Mouse (Mus musculus): ENCODE measurements around the gene Purb.
A peak's percentile ranks its signal among the peaks of the same experiment; 100 is the strongest.

Gene Purb

DNA sequence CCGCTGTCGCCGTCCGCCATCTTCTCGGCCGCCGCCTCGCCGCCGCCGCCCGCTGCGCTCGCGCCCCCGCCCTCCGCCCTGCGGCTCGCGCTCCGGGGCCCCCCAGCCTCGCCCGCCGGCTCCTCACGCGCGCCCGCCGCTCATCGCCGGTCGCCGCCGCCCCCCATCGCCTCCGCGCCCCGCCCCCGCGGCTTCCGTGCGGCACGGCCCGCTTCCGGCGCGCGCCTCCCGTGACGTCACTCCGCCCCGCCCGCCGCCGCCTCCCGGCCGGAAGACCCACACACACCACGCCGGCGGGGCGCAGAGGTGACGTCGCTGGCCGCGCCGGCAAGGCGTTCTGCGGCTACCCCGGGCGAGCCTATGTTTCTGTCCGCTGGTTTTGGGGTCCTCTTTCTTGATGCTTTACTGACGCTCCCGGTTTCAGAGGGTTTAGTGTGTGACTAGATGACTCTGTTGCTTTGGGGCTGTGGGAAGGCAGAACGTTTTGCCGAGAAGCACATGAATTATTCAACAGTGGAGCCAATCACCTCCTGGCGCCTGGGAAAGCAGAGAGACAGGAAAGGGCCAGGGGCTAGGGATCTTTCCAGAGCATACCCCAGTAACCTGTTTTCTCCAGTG, at the start of gene Purb:
Gene Purb (minus strand): TSS at position 51 of the 618 bp plus-strand sequence.
- DNase-seq: peak; percentile 96 to 98

DNA sequence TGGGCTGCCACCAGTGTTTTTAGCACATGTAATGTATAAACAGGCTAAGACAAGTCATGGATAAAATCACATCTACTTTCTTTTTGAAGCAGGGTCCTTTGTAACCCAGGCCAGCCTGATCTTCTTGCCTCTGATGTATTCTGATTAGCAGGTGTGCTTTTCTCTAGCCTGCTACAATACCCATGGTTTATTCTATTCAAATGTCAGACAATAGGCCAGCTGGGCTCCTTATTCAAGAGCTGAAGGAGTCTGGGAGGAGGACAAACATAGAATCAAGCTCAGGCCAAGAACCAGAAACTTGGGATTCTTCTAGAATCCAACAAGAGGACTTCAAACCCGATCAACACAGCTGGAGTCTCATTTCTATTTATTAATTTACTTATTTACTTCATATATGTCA, 49.5 kb upstream of the Purb start:
- no peak for DNase-seq

DNA sequence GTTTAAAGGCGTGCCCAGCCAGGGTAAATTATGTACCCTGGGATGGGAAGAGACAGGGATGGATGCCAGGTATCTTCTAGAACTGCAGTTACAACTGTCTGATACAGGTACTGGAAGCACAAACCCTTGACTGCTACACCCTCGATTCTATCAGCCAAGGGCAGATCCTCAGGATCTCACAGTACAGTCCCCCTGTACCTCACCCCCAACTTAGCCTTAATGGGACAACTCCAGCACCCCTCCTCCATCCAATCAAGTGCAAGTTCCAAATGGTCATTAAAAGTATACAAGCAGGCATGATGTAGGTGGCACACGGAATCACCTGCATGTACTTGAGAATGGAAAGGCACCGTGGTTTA, 49.1 kb upstream of the Purb start:
- DNase-seq: no peak

- no peak for DNase-seq
These were observed 48.6 kb upstream of the Purb start for GRCm38 (mm10) chr11:6524165-6524879.

- DNase-seq: no peak
These were observed 48.0 kb upstream of the Purb start for GRCm38 (mm10) chr11:6523662-6524088.

- DNase-seq: no peak
These were observed 47.2 kb upstream of the Purb start for GRCm38 (mm10) chr11:6522782-6523525.

- DNase-seq: no peak
These were observed 44.9 kb upstream of the Purb start, which contains the start of gene Myo1g for GRCm38 (mm10) chr11:6520507-6521173. Gene Myo1g, minus strand, starts transcription at chr11:6520965.

DNA sequence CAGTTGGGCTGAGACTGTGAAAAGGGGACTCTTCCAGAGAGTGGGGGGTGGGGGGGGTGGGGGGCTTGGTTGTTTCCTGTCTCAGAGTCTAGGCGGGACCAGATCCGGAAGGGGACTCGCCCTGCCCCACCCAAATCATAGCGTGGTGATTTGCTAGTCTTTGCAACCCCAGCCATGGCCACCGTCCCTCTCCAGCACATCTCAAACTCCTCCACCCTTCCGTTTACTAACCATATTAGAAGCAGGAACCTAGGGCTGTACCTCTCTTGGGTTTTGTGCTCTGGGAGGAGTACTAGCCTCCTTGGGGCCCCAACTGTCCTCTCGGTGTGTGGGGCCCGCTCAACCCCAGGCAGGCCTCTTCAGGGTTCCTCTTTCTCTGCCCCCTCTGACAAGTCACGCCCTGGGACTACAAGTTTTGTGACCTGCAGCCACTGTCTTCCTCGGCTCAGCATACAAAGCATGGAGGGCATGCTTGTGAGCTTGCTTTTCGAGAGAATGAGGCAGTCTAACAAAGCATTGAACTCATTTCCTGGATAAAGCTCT, 43.8 kb upstream of the Purb start:
- no peak for DNase-seq

DNA sequence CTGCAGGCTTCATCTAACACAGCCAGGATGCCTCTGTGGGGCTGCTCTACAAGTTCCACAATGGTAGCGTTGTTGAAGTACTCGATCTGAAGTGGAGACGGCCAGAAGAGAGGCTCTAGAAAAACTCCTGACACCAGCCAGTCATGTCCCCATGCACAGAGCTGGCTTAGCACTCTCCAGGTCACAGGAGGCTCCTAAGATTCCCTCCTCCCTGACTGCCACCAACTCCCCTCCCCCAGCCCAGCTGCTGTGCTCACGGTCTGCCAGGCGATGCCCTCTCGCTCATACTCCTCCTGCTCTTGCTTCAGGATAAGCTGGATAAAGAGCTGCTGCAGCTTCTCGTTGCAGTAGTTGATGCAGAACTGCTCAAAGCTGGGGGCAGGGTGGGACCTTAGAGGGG, 39.1 kb upstream of the Purb start:
- peak; percentile 72 to 84 for DNase-seq

GRCm38 (mm10) chr11:6508269-6508876, 32.7 kb upstream of the Purb start:
- no peak for DNase-seq

- DNase-seq: no peak
These were observed 30.8 kb upstream of the Purb start for GRCm38 (mm10) chr11:6506516-6506915.

DNA sequence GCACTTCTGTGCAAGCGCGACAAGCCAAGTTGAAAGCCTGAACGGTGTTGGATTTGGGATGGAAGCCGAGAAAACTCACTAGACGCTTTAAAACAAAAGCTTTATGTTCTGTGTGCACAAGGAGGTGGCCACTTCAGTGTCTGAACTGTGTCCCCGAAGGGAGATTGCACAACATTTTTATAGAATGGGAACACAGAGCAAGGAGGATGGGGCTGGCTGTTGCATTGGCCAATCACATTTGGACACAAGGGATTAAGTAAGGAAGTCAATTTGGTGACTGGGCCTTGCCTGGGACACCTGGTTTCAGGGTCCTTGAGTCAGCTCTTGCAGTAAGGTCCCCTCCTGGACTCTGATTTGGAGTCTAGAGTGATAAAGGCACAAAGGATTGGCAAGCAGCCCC, 29.0 kb upstream of the Purb start:
- DNase-seq: no peak

GRCm38 (mm10) chr11:6504226-6504625, 28.5 kb upstream of the Purb start:
- peak; percentile 47 to 71 for DNase-seq

- no peak for DNase-seq
These were observed 26.8 kb upstream of the Purb start for GRCm38 (mm10) chr11:6502506-6502905.

DNA sequence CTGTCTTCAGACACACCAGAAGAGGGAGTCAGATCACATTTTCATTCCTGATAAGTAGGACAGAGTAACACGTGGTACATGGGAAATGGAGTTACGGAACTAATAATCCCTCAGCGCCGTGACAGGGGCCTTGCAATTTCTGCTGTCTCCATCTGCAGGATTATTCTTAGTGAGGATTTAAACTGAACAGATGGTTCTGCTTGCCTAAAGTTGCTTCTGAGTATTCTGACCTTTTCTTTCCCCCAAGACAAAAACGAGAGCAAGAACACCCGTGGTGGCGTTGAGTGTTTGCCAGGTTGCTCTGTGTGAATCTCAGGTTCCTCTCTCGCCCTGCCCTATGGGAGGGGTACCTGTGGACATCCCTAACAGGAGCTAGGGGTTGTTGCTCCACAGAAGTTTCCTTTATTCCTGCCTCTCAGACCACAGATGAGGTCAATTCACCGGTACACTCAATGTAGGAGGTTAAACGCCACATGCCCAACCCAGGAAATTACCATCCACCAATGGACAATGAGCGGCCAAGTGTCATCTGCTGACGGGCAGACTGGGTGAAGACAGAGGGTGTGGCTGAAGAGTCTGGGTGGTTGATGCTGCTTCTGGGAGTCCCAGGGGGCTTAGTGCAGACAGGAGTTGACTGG, 21.7 kb upstream of the Purb start:
- peak; percentile 65 to 72 for DNase-seq

- DNase-seq: peak; percentile 85 to 90
These were observed 14.2 kb upstream of the Purb start for GRCm38 (mm10) chr11:6489691-6490503.

- DNase-seq: peak; percentile 60 to 61
These were observed 13.5 kb upstream of the Purb start for GRCm38 (mm10) chr11:6489257-6489656.

GRCm38 (mm10) chr11:6488041-6488684, 12.4 kb upstream of the Purb start:
- DNase-seq: no peak

- no peak for DNase-seq
These were observed 11.8 kb upstream of the Purb start for GRCm38 (mm10) chr11:6487496-6487895.

GRCm38 (mm10) chr11:6486916-6487315, 11.2 kb upstream of the Purb start:
- DNase-seq: no peak

All from cerebellum, postnatal 14 days (tissue).